16 mouse cellular contexts compared by ENCODE assay signal in genomic region chr1:193579671-193580070, GRCm38 (mm10).
"Had no signal": no experiment of that assay in that cellular context is flagged by ENCODE, and none has a peak within 500 bp of the region (broad histone marks: within the 10 kb centered on the region; RNA-seq: fewer than 3 reads in every experiment).

No protein-coding gene starts in this region.

- H3K27me3 ChIP-seq: lung, embryonic 15.5 days; megakaryocyte, embryonic 14.5 days; midbrain, embryonic 13.5 days; midbrain, embryonic 15.5 days; neural tube, embryonic 12.5 days; stomach, embryonic 15.5 days had no signal

- H3K9me3 ChIP-seq: lung, embryonic 15.5 days; megakaryocyte, embryonic 14.5 days; midbrain, embryonic 13.5 days; midbrain, embryonic 15.5 days; neural tube, embryonic 12.5 days; stomach, embryonic 15.5 days had no signal

- ATAC-seq: midbrain, embryonic 13.5 days; midbrain, embryonic 15.5 days had no signal

- H3K4me3 ChIP-seq: lung, embryonic 15.5 days; megakaryocyte, embryonic 14.5 days; midbrain, embryonic 13.5 days; midbrain, embryonic 15.5 days; neural tube, embryonic 12.5 days; stomach, embryonic 15.5 days had no signal

- H3K4me1 ChIP-seq: megakaryocyte, embryonic 14.5 days had no signal

- H3K27ac ChIP-seq: lung, embryonic 15.5 days; macrophage; midbrain, embryonic 13.5 days; midbrain, embryonic 15.5 days; neural tube, embryonic 12.5 days; stomach, embryonic 15.5 days had no signal

- DNase-seq: liver, postnatal 0 days; lung, adult 2 months; lung, postnatal 14 days; lung, postnatal 36 days; right cerebral cortex, postnatal 14 days; thymus, adult 18-20 months; thymus, postnatal 14 days; thymus, postnatal 36 days had no signal

- H3K4me2 ChIP-seq: lung, embryonic 15.5 days; midbrain, embryonic 11.5 days; midbrain, embryonic 13.5 days; midbrain, embryonic 15.5 days; neural tube, embryonic 12.5 days; stomach, embryonic 15.5 days had no signal

- H3K9ac ChIP-seq: liver, postnatal 0 days; lung, embryonic 15.5 days; midbrain, embryonic 13.5 days; midbrain, embryonic 15.5 days; neural tube, embryonic 12.5 days; stomach, embryonic 15.5 days had no signal

- H3K36me3 ChIP-seq: lung, embryonic 15.5 days; midbrain, embryonic 13.5 days; midbrain, embryonic 15.5 days; neural tube, embryonic 12.5 days; stomach, embryonic 15.5 days had no signal
